Mouse (Mus musculus) right cerebral cortex, postnatal 36 days (tissue): ENCODE measurements at regions not wholly inside any gene's neighbourhood (a gene's known extent, or its start where the extent isn't known, plus 50 kb on each side); places are given as distances from the start of the nearest gene placed in this dataset.

ENCODE experiments used
- DNase-seq, 2 experiments: peaks; one replicate each; pipeline ENCODE4 v3.0.0; 2022; ENCODE audit warnings: low spot score in 2 of 2, mixed read lengths in 1 of 2

DNA sequence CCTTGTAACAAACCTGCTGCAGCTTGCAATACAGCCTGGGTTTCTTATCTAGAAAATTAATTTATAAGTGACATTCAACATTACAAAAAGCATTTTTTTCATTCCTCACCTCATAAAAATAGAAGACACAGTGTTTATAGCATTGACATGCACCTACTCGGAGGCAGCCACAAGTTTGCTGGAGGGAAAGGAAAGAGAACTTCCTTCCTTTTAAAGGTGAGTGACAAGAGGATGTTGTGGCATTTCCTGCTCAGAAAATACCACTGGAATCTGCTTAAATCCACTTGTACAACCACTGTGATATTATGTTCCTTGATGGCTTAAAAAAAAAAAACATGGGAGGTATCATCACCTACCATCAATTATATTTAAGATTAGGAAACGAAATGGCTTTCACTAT is 1222.2 kb upstream of the Flrt2 start:
- no peak for DNase-seq

DNA sequence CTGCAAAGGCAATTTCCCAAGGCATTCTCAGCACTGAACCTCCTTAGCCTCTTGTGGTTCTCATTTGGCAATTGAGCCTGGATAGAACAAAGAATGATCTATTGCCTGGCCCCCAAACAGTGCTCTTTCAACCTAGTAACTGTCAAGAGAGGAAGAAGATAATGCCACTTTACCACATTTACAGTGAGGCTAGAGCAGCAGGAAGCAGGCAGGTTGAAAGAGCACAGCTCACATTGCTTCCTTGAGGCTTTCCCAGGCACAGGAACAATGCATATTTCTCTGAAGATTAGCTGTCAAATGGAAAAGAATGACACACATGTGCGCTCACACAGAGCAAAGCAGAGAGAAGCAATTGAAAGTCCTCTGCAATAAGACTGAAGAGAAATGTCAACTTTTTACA is 1221.0 kb upstream of the Flrt2 start:
- DNase-seq, result no peak

DNA sequence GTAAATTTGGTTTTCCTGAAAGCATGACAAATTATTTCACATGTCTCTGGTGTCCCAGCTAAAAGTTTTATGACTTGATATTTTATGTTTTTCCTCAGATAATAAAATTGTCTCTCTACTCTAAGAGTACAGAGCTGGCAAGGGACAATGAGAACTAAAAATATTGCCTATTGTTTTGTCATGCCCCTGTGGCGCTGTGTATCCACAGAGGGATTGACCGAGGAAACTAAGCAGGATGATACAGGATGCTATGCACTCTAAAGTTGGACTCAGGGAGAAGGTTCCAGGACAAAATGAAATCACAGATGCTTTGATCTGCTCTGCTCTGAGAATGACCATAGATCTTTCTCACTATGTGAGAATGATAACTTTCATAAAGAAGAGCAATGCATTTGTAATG is 1203.3 kb upstream of the Flrt2 start:
- DNase-seq, result no peak

DNA sequence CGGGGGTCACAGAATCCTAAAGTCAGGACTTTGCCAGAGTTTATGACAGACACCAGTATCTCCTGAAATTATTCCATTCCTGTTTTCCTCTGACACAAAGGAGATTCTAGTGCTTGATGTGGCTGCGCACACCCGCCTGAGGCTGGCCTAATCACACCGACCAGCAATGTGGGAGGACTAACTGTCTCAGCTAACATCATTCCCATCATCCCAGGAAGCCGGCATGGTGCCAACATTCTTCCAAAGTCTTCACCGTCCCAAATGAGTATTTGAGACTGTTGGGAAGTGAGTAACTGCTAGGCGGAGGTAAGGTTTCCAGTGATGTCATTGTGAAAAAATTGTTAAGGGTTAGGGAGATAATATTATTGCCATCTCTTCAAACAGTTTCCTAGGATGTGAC is 1183.9 kb upstream of the Flrt2 start:
- DNase-seq, result no peak

DNA sequence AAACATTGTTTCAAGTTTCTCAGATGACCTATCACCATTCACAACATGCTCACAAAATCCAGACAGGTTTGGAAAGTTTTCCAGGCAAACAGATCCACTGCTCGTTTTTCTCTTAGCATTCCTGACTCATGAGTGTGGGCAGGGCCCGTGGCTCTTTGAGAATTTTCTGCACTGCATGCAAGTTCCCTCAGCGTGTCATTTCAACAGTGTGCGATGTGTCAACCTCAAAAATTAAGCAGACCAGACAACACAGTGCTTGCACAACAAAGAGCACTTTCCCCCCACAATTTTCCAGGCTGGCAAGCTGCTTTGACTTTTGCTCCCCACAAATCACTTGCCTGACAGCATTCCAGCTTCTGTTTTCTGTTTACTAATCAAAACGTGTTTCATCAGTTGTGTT is 1182.2 kb upstream of the Flrt2 start:
- DNase-seq, result peak in 1 of 2 experiments; percentile 6

DNA sequence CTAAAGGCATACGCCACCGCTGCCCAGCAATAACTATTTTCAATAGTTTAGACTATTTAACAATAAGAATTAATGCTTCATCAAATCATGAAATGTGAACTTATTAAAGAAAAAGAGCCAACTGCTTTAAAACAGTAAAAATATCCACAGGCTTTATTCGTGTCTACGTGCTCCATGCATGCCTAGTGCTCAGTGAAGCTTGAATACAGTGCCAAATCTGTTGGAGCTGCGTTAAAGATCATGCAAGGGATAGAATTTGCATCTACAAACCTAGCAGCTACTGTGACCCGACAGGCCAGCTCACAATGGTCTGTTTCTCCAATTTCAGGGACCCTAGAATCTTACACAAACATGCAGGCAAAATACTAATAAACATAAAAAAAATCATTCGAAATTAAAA is 1147.3 kb upstream of the Flrt2 start:
- DNase-seq, result no peak

DNA sequence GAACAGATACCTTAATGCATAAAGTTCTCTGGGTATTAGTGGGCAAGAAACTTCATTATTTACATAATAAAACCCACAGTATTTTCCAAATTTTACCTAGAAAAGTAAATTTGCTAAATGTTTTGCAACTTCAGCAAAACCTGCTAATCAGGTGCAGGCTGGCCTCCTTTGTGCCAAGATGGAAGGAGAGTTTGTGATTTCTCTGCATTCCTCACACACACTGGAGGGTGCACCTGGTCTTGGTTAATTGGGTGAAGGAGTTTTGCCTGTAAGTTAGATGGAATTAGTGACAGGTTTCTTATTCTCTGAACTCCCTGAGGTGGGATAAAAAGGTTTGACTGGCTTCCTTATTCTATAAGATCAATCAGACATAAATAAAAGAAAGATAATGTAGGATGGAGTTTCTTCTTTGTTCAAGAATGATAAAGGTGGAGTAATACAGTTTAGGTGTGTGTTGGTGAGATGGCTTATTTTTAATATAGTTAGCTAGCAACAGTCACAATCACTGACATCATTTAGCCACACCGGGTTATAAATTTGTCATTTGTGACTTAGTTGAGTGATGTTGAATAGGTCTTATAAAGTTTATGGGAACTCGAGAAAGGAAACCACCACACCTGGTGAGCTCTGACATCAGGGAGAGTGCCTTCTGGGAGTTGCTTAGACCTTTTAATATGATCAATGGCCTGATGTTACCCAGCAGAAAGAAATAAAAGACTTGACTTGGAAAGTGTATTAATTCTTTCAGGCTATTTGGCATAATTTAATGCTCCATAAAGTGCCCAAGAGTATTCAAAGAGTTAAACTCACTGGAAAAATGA is 1131.4 kb upstream of the Flrt2 start:
- no peak for DNase-seq

DNA sequence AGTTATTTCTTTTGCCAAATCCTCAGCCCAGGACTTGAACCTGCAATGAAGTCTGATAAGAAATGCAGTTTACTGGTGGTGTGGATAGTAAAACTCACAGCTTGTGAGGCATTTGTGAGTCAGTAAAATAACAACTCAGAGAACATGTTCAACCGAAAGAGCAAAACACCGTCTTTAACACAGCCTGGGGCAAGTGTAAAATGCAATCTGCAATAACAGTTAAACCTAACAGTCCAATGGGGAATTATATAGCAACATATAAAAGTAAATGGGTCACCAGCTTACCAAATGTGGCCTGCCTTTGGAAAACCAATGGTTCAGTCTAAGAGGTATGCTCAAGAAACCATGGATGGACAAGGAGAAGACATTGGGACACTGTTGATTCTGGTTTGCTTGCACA is 1117.0 kb upstream of the Flrt2 start:
- no peak for DNase-seq

DNA sequence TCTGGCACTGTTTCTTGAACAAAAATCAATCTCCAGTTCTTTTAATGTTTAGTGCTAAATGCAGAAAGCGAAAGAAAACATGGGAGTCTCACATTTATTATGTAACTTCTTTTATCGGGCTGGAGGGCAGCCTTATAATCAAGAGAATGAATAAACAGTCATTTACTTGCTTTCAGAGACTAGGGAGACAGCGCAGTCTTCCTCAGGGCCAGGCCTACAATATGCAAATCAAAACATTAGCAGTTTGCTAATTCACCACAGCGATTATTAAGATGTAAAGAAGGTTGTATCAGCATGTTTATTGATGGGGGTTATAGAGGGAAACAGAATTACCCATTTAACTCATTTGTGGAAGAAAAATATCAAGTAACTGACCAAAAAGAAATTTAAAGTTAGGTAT is 1111.7 kb upstream of the Flrt2 start:
- no peak for DNase-seq

DNA sequence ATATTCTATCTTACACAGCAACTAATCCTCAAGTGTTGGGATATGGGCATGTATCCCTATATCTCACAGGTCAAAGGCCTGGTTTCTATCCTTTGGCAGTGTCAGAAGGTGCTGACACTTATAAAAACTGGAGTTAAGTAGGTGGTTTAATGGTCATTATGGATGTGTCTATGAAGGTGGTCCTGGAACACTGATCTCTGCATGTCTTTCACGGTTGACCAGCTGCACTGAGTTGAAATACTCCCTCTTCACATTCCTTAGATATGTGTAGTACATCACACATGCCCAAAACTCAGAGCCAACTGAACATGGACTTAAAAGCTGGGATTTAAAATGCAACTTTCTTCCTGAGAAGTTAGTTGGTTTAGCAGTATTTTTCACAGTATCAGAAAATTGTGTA is 1107.7 kb upstream of the Flrt2 start:
- no peak for DNase-seq

DNA sequence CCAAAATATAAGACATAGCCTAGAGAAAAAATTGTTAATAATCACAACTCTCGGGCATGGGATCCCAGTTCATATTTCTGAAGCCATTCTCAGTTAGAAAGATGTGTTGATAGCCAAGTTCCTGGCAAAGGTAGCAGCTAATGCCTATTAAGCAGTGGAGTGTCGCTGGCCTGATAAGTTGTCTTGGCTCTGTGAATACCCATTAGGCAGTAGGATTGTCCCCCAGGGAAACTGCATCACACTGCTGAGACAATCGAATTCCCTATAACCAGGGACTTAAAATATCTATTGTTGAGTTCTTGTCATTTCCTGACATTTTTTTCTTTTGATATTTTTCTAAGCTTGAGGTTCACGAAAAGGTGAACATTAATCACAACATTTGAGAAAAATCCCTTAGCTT is 1105.0 kb upstream of the Flrt2 start:
- no peak for DNase-seq

DNA sequence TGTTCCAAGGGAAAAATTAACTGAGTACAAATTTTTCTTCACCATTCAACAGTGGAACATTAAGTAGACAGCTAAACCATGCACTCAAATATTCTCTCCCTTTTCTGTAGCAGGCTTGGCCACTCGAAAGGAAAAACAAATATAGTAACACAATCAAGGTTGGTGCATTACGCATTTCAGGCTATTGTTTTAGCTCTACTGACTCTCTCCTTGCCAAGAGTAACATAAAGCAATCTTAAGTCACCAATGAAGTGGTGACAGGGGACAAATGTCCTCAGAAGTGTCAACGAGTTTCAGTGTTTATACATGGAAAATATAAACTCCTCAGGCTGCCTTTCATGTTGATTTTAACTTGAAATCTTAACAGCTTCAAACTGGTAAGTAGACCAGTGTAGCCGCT is 1103.4 kb upstream of the Flrt2 start:
- DNase-seq, result no peak

DNA sequence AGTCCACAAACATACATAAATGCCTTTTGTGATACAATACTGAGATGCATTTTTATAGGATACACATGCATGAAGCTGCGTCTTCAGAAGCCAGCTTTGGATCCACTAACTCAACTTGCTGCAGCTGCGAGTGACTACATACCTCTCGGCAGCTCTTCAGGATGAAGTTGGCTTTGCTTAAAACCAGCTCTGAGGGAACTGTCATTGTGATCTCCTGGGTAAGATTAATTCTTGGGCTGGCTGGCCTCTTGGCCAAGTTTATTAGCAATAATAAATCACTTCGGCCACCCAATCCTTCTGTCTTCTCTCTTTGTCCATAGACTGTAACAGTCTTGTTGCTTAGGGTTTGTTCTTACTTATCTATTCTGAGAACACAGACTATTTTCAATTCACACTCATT is 1103.0 kb upstream of the Flrt2 start:
- no peak for DNase-seq

DNA sequence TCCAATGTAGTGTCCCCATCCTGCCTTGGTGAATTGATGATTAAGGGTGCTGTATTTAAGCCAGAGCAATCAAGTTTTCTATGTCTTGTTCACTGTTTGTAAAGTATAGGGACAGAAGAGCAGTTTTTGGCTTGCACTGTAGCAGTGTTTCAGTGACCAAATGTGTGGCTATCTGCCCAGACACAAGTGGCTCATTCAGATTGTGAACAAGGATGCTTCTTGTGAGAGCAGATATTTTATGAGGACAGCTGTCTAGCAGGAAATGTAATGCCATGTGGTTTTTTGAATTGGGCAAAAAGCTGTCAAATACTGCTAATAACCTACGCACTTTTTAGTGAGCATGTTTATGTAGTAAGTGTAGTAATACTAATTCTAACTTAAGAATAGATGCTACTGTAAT is 1086.5 kb upstream of the Flrt2 start:
- DNase-seq, result no peak

DNA sequence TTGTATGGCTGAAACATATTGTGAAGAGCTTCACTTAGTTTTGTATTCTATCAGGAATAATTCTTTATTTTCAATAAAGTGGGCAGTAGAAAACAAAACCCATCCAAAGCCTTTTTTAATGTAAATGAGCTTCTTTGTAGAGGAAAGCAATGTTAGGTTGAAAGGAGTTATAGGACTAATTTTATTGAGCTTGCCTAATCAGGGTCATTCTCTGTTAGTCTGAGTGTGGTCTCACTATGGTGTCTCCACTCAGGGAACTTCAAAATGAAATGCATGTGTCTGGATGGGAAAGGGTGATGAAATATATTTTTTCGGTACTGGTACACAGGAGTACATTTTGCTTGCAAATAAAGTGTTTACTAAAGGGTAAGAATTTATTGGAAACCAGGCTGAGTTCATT is 1055.5 kb upstream of the Flrt2 start:
- DNase-seq, result no peak

DNA sequence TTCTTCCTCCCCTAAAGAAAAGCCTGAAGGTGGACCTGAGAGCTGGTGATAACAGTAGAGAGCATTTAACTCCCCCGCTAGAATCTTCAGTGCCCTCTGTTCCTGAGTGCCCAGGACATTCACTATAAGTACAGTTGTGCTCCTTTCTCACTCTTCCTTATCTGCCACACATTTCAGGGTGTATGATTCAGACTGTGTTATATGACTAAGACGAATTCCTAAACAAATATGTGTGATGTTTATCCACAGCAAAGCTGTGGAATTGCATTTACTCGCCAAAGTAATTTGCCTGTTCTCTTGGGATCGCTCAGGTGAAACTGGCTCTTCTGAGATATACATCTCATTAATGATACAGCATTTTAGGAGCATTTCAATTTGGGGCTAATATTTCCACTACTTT is 1051.9 kb upstream of the Flrt2 start:
- DNase-seq, result no peak

DNA sequence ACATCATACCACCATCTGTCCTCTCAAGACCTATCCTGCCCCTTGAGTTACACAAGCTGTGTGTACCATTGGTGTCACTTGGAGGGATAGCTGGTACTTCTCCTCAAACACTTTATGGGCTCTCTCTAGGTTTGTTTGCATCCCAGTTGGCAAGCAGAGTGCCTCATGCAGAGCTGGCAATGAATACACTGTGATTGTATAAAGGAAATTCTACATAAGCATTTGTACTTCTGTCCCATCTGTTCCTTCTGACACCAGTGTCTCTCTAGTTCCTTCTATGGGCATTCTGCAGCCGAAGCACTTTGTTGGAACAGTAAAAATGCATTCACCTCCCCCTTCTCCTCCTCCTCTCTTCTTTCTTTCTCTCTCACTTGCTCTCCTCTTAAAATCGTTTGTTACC is 1046.7 kb upstream of the Flrt2 start:
- DNase-seq, result peak; percentile 6 to 39

DNA sequence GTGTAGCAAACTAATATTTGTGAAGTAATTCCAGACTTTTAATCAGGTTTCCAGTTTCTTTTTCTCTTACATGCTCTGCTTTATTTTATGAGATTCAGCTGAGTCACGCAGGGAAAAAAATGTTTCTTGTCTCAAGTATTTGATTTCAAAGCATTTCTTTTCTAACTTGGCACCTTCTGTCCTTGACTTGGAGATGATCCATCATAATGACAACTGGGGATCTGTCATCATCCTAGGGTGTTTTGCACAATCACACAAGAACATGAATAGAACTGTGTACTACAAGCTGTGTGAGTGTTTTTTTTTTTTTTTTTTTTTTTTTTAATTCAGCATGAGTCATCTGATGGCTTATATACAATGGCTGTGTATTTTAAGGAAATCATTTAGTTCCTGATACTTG is 1022.0 kb upstream of the Flrt2 start:
- peak; percentile 2 to 4 for DNase-seq

DNA sequence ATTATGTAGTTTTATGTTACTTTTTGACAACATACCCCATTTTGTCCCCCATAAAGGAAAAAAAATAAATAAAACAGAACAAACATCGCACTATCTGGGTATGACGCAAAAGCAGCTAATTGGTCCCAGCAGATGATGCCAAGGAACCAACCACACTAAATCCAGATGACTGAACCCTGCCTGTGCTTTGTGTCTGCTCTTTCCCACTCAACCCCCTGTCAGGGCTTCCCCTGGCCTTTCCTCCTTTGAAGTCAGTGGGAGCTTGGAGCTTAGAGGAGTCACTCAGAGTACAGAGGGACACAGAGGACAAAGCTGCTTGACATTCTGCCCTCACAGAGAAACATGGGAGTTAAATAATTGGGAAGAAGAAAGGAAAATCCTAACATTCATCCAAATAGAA is 1017.1 kb upstream of the Flrt2 start:
- DNase-seq, result no peak

DNA sequence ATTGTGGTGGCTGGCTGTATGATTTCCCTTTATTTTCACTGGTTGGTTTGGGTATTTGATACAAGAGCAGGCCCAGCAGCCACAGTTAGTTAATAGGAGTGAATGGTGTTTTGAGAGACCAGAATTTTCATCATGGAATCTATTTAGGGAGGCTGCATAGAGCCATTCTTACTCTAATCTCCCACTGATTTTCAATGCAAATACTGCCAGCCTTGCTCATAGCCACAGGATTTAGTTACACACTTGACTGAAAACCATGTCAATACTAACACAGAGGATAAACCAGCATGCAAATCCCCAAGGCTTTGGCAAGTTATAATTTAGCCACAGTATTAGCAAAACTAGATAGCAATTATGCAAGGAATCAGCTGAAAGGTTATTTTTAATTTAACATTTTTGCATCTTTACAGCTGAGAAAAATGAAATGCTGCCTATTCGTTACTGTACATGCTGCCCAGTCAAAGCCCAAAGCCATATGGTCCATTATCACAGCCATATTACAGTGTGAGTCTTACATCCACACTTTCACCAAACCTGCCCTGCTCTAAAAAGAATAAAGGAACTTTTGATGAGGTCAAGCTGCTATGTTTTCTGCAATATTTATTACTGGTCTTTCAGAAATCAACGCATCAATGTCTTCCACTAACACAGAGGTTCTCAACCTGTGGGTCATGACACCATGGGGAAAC is 1000.5 kb upstream of the Flrt2 start:
- DNase-seq, result no peak

DNA sequence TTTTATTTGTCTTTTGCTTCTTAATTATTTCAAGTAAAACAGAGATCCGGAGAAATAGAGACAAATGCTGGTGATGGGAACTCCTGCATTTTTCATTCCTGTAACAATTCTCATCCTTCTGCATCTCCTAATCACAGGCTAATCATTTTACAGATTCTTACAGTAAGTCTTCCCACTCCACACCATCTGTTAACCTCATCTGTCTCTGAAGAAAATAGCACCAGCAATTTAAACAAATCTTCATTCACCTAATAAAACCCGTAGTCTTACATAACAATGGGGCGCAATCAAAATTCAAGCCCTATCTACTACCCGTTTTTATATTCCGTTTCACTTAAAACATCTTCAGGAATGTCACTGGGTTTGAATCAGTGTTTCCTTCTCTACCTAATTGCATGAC is 960.6 kb upstream of the Flrt2 start:
- DNase-seq, result no peak

DNA sequence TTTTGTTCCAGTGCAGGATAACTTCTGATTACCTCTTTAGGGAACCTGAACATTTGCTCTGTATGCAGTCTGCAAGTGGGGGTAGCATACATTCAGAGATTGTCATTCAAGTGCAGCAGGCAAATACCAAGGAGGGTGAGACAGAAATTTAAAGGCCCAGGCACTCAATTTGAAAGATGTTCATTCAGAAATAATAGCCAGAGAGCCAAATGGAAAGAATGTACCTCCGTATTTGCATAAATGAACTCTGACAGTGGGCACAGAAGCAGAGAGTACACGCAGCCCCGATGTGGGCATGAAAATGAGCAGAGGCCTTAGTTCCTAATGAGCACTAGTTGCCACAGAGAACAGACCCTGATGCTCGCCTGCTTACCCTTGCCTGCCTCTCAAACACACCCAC is 958.8 kb upstream of the Flrt2 start:
- DNase-seq, result no peak

DNA sequence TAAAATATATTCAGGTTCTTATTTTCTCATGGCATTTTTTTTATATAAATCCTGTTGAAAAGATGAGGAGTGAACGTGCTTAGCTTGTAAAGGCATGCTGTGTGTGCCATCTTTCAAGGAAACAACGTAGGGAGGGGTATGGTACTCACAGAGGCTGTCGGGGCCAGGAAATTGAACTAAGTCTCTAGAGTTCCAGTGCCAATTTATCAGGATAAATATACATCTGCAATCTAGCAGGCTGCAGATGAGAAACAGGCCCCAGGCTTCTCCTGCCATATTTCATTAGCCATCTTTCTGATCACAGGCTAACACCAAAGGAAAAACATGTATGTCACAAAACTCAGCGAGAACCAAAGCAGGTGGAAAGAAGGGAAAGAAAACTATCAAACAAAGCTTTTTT is 954.8 kb upstream of the Flrt2 start:
- no peak for DNase-seq
